In genomic region chr10:107649687-107650086, GRCm38 (mm10) we compare ENCODE assay signal across 26 mouse cellular contexts.
DNase-seq lines count a peak whose midpoint lies in the region; ATAC-seq and TF ChIP-seq lines count a peak whose summit lies in the region.
"Had no signal": no experiment of that assay in that cellular context is flagged by ENCODE, and none has a peak within 500 bp of the region (broad histone marks: within the 10 kb centered on the region; RNA-seq: fewer than 3 reads in every experiment).

No protein-coding gene starts in this region.

- peak in 1 of 2 experiments; percentile 14 for DNase-seq in layer of hippocampus, adult 2 months (ENCODE audit: low spot score in 2 of 2)
- DNase-seq in layer of hippocampus, adult 9-10 months (ENCODE audit: low spot score): no peak
- no peak for DNase-seq in left cerebral cortex, adult 2 months (ENCODE audit: extremely low spot score in 1 of 2, low spot score in 2 of 2)
- no peak for DNase-seq in left cerebral cortex, postnatal 4 days
- peak; percentile 9 to 19 for DNase-seq in right cerebral cortex, adult 2 months (ENCODE audit: low spot score in 2 of 2)
- DNase-seq in right cerebral cortex, postnatal 4 days: no peak
- DNase-seq in telencephalon, adult 2 months (ENCODE audit: low read depth, low spot score): peak; percentile 58
- DNase-seq: adrenal gland, adult 8-10 months; adrenal gland, postnatal 25 days; cerebellum, adult 18-20 months; cerebellum, adult 9-10 months; cerebellum, postnatal 14 days; gastrocnemius, postnatal 25 days; heart, adult 18-20 months; heart, postnatal 10 days; heart, postnatal 36 days had no signal

- no peak for ATAC-seq in activated CD4-positive, CD25-positive, alpha-beta regulatory T cell, adult 4 months
- ATAC-seq: CD4-positive, CD25-positive, alpha-beta regulatory T cell, adult 4 months; forebrain, embryonic 13.5 days; forebrain, embryonic 16.5 days; hindbrain, embryonic 16.5 days had no signal

- intact Hi-C loops in left cerebral cortex, adult 2 months (cut with DNase I): loop anchor here (5.0 kb wide), 1 partner anchor 152 kb away; no protein-coding TSS in a partner anchor
- intact Hi-C loops in left cerebral cortex, postnatal 4 days (cut with DNase I): no loop called here

- no peak overlapping the region for H3K4me3 ChIP-seq in layer of hippocampus, adult 2 months
- no peak overlapping the region for H3K4me3 ChIP-seq in left cerebral cortex, adult 2 months
- H3K4me3 ChIP-seq: forebrain, embryonic 10.5 days; forebrain, embryonic 13.5 days; heart, embryonic 12.5 days; heart, embryonic 15.5 days; hindbrain, embryonic 10.5 days; hindbrain, embryonic 13.5 days had no signal

- no peak for TF ChIP-seq CTCF in layer of hippocampus, adult 2 months (conservative IDR thresholded peaks at IDR 0.05)
- TF ChIP-seq CTCF in left cerebral cortex, adult 2 months (IDR thresholded peaks at IDR 0.05): no peak

- H3K27ac ChIP-seq in layer of hippocampus, adult 2 months: peak overlapping the region; percentile 51
- peak overlapping the region; percentile 33; the same call in 1 of the 2 replicates for H3K27ac ChIP-seq in left cerebral cortex, adult 2 months
- H3K27ac ChIP-seq: forebrain, embryonic 10.5 days; forebrain, embryonic 13.5 days; heart, embryonic 15.5 days; hindbrain, embryonic 10.5 days; hindbrain, embryonic 13.5 days had no signal

Comparison
In these comparisons a context has a peak if more than half of its experiments do, and no peak if none do; other contexts are left out.
1. DNase-seq: peak in right cerebral cortex, adult 2 months (2 of 2) and telencephalon, adult 2 months (single experiment); none in layer of hippocampus, adult 9-10 months (single experiment), left cerebral cortex, adult 2 months (0 of 2), left cerebral cortex, postnatal 4 days (single experiment) and right cerebral cortex, postnatal 4 days (single experiment).